In the genomic region with DNA sequence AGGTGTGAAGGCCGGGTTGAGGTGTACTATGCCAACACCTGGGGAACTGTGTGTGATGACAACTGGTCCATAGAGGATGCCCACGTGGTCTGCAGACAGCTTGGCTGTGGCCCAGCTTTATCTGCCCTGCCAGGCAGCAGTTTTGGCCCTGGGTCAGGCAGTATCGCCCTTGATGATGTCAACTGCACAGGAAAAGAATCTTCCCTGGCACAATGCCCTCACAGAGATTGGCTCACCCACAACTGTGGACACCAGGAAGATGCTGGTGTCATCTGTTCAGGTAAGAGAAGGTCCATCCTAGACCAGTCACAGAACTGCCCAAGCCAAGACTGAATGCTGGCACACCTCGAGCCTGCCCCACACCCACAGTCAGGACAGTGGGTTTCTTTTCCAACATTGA, we compare ENCODE assay signal across 18 mouse cellular contexts. TPM values are rescaled to one million over a fixed set of nuclear protein-coding genes. Genes with fewer than 3 reads are reported as not detected.
"Had no signal": no experiment of that assay in that cellular context is flagged by ENCODE, and none has a peak within 500 bp of the region (broad histone marks: within the 10 kb centered on the region; RNA-seq: fewer than 3 reads in every experiment).

No protein-coding gene starts in this region.

- H3K9ac ChIP-seq: liver, embryonic 12.5 days; lung, embryonic 15.5 days; stomach, embryonic 15.5 days had no signal

- H3K4me1 ChIP-seq: limb, embryonic 10.5 days; liver, embryonic 12.5 days; lung, embryonic 15.5 days; stomach, embryonic 15.5 days had no signal

- ATAC-seq: liver, embryonic 12.5 days; midbrain, embryonic 16.5 days had no signal

- H3K27ac ChIP-seq: layer of hippocampus, adult 2 months; limb, embryonic 10.5 days; liver, embryonic 12.5 days; lung, embryonic 15.5 days; macrophage; stomach, embryonic 15.5 days had no signal

- H3K27me3 ChIP-seq: liver, embryonic 12.5 days; lung, embryonic 15.5 days; stomach, embryonic 15.5 days had no signal

- H3K4me2 ChIP-seq: liver, embryonic 12.5 days; lung, embryonic 15.5 days; stomach, embryonic 15.5 days had no signal

- DNase-seq: kidney, postnatal 10 days; kidney, postnatal 4 days; lung, postnatal 14 days; right cerebral cortex, postnatal 14 days; thymus, adult 2 months; thymus, postnatal 25 days had no signal

- H3K4me3 ChIP-seq: layer of hippocampus, adult 2 months; limb, embryonic 10.5 days; liver, embryonic 12.5 days; lung, embryonic 15.5 days; stomach, embryonic 15.5 days had no signal

- H3K36me3 ChIP-seq: limb, embryonic 10.5 days; liver, embryonic 12.5 days; lung, embryonic 15.5 days; stomach, embryonic 15.5 days had no signal

- H3K9me3 ChIP-seq: limb, embryonic 10.5 days; liver, embryonic 12.5 days; lung, embryonic 15.5 days; stomach, embryonic 15.5 days had no signal

RNA-seq across cellular contexts. Expression of gene Cuzd1, which starts 56.2 kb away (rescaled TPM):
- total RNA-seq: layer of hippocampus, postnatal 10 days had no signal
- polyA plus RNA-seq: kidney, embryonic 14.5 days; limb, embryonic 10.5 days; liver, embryonic 12.5 days; liver, embryonic 16.5 days; macrophage; midbrain, embryonic 16.5 days; neural tube, embryonic 14.5 days; urinary bladder, adult 2 months had no signal
